Mouse (Mus musculus): Measurements from ENCODE around the gene Cln6.
"Not testable (repeated sequence)": the region's sequence is repeated elsewhere in the genome, so short reads cannot be mapped to it uniquely, and the experiment has no call there.

The Cln6 gene

DNA sequence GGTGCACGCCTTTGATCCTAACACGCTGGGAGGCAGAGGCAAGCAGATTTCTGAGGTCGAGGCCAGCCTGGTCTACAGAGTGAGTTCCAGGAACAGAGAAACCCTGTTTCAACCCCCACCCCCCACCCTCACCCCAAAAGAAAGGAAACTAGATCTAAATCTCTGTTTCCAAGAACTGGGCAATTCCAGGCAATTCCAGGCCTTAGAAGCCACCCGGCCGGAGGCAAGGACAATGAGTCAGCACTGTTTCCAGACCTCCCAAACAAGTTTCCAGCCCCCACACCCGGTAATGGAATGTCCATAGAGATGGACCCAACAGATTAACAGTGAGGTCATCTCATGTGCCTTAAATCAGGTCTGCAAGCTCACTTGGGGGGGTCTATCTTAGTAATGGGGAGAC, 8.7 kb upstream of the Cln6 start:
- DNase-seq: no peak

DNA sequence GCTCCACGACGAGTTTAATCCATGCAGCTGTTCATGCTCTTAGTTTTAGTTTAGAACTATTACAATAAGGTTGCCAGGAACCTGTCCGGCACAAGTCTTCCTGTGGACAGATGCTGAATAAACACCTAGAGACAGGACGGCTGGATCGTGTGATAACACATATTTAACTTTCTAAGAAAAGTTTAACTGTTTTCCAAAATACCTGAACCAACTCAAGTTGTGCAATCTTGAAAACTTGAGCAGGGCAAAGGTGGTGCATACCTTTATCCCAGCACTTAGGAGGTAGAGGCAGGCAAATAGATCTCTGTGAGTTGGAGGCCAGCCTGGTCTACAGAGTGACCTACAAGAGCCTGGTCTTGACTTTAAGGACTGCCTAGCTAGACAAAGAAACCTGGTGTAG, 3.7 kb upstream of the Cln6 start:
- no peak for DNase-seq

DNA sequence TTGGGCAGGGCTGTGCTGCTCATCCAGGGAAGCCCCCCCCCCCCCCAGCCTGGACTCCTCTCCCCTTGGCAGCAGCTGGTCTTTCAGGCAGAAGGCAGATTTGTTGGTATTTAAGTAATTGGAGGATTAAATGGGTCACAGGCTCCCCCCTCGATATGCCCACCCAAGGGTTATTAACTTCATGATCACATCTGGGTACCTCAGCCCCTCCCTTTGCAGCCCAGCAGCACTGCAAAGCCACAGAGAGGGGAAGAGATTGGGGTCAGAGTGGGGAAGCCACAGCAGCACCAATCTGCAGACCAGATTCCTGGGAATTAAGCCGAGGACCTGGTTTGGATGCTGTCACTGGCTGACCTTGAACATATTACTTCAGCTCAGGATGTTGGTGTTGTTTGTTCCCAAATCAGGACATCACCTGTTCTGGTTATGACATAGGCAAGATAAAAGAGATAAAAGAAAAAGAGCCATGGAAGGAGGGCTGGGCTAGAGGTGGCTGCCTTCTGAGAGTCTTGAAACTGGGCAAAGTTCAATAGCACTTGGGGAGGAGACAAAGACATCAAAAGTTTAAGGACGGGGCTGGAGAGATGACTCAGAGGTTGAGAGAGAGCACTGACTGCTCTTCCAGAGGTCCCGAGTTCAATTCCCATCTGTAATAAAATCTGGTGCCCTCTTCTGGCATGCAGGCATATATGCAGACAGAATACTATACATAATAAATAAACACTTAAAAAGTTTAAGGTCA, 2.7 kb upstream of the Cln6 start:
- DNase-seq: no peak

DNA sequence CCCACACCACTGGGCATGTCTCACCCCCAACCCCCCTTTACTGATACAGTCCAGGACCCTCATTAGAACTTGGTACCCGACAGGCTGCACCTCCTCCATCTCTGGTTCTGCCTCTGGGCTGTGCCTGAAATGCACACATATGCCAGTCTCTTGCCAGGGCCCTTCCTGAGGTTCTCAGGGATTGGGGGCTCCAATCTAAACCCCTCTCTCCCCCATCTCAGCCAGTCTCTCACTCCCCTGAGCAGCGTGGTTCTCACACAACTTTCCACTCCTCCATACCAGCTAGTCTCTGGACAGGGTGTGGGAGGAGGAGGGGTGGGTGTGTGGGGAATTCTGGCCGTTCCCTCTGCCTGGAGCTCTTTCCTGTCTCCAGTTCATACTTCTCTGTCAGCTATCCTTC, 974 bp upstream of the Cln6 start:
- no peak for DNase-seq

DNA sequence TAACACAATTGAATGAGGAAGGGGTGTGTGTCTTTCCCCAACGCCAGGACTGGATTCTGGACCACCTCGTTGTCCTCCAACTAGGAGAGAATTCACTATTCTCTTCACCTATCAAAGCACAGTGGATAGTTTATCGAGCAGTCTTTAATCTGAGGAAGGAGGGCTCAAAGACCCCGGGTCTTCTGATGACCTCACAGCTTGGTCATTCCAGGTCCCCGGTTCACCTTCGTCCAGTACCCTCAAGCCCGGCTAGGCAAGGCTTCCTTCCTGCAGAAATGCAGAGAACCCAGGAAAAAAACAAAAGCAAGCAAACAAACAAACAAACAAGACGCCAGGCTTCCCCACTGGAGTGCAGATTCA, 459 bp upstream of the Cln6 start:
- no peak for DNase-seq

DNA sequence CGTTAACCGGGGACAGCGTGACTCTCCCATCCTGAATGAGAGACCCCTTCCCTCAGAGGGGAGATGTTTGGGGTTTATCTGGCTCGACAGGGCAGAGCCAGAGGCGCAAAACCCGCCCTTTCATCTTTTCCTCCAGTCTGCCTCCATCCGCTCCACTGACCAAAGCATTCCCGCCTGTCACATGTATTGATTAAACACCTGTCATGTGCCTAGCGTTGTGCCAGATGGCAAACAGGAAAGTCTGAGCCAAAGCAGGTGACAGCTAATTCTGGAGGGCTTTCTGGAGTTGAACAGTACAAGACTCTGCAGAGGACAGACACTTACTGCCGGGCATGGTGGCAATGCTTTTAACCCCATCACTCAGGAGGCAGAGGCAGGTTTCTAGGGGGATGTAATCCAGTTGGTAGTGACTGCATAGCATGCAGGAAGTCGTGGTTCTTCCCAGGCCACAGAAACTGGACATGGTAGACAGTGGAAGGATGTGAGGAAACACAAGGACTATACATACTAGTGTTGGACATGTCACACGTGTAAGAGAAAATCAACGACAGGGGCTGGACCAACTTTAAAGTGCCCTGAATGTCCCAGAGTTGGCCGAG, 686 bp downstream of the Cln6 start:
- no peak for DNase-seq

DNA sequence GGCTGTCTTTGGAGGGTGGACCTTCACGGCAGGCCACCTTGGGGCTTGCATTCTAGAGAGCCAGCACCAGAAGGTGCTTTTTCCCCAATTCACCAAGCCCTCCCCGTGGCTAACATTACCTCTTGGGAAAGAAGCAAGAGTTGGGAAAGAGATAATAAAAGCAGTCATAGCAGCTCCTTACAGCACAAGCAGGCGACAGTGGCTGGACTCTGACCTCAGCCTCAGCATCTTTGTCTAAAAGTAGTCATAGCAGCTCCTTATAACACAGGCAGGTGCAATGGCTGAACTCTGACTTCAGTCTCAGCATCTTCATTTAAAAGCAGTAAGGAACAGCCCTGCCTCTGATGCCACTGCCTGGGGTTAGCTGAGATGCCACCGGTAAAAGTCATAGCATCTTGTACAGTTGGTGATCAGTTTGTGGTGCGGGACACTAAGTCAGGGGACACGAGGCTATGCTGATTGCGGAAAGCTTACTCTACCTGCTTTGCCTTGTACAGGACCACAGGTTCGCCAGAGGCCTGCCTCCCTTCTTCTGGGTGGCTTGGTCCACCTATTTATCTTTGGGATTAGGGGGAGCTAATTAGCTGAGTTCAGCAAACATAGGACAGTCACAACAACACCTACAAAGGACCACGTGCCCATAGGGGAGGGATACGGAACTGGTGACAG, 4.9 kb downstream of the Cln6 start:
- DNase-seq: no peak

DNA sequence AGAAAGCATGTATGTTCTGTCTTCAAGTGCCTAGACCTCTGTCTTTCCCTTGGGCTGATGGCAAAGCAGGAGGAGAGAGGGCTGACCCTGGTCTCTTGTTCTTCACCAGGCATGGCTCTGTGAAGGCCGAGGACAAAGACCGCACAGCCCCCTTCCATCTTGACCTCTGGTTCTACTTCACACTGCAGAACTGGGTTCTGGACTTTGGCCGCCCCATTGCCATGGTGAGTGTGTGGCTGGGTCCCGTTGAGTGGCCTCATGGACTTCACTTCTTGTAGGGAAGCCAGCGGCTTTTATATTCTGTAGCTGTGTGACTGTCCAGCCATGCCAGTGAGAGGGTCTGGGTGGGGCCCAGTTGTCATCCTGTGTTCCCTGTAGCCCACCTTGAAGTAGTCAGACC, 5.9 kb downstream of the Cln6 start:
- DNase-seq: no peak

DNA sequence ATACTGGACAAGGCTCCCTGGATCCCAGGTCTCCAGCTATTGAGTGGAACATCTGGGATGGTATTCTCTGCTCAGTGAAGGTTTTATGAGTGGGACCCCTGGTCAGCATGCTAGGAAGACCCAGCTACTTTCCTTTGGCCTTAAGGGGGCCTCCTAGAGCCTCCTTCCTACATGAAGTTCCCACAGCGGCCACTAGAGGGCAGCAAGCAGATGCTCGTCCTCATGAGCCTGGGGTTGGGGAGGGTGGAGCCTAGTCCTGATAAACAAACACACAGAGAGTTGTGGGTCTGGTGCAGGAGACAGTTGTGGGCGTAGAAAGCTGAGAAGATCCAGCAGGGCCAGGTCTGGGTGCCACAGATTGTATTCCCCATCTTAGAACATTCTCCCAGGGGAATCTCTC, 9.1 kb downstream of the Cln6 start:
- DNase-seq: peak; percentile 73

DNA sequence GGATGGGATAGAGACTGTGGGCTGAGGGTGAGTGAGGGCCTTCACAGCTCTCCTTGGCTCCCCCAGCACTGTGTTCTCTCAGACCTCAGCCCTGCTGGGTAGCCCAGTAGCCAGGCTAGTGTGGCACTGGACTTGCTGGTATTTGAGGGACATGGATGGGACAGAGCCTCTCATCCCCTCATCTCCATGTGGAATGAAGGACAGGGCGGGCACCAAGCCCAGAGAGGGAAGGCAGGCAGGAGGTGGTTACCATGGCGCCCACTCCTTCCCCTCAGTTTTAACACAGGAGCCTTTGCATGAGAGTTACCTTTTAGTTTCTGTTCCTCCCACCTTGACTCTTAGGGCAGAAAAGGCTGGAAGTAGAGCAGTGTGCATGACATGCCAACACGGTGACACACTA, 10.1 kb downstream of the Cln6 start:
- no peak for DNase-seq

DNA sequence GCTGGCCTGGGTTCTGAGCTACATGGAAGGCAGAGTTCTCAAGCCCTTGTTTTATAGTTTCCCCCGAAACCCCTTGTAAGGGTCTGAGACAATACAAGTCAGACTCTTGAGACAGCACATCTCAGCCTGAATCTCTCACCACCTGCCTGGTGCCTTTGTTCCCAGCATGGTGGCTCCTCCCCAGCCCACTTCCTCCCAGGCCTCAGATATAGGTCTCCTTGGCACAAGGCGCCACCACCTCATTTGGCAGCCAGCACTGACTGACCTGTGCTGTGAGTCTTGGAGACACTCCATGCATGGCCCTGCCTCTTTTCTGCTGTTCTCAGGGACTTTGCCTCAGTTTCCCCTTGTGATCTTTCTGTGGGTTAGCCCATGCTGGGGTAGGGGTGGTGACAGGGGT, 13.0 kb downstream of the Cln6 start:
- DNase-seq: no peak

DNA sequence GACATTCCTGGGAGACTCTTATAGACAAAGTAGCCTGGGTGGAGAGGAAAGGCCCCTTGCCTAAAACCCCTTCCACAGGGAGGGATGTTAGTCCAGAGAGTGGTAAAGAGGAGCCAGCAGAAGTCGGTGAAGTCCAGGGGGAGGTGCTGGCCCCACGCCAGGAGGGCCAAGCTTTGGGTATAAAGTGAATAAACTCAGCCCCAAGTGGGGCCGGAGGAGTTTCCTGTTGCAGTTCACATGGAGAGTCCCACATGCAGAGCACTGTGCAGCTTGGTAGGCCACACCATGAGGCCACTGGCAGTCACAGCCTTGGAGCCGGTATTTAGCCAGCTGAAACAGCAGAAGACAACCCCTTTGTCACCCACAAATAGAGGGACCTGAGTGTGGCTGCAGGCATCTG, 15.9 kb downstream of the Cln6 start:
- no peak for DNase-seq

DNA sequence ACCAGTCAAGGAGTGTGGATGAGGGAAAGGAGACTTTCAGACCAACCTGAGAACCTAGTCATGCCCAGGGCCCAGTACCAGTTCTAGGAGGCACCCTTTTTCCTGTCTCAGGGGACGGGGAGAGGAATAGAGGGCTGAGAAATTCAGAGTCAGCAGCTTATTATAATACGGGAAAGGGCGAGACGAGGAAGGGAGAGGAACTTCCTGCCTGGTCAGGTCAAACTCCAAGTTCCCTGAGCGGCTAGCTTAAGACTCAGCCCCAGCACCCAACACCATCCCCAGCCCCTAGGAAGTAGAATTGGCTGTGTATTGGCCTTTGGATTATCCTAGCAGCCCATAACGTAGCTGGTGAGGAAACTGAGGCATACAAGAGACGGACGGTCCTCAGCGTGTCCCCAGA, 18.6 kb downstream of the Cln6 start:
- no peak for DNase-seq

DNA sequence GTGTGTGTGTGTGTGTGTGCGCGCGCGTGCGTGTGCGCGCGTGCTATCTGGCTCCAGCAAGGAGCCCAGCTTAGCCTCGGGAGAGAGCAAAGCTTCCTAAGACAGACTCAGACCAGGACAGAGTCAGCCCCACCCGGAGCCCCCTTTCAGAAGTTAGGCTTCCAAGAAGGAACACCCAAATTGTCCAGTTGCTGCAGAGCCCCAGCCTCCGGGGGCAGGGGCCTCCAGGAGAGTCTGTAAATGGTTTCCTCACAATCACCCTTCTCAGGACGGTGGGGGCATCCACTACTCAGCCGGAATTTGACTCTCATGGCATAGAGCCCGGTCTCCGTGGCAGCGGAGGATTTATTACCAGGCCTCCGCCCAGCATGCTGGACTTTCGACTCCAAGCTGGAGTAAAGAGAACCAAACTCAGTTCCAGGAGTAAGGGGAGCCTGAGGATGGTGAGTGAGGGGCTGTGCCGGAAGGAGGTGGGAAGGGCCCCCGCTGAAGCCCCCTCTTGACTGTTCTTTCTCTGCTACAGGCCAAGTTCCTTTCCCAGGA, 19.2 kb downstream of the Cln6 start, which contains the start of gene Calml4:
TSS of gene Calml4 (plus strand) at position 362 of the 543 bp plus-strand sequence.
- no peak for DNase-seq

DNA sequence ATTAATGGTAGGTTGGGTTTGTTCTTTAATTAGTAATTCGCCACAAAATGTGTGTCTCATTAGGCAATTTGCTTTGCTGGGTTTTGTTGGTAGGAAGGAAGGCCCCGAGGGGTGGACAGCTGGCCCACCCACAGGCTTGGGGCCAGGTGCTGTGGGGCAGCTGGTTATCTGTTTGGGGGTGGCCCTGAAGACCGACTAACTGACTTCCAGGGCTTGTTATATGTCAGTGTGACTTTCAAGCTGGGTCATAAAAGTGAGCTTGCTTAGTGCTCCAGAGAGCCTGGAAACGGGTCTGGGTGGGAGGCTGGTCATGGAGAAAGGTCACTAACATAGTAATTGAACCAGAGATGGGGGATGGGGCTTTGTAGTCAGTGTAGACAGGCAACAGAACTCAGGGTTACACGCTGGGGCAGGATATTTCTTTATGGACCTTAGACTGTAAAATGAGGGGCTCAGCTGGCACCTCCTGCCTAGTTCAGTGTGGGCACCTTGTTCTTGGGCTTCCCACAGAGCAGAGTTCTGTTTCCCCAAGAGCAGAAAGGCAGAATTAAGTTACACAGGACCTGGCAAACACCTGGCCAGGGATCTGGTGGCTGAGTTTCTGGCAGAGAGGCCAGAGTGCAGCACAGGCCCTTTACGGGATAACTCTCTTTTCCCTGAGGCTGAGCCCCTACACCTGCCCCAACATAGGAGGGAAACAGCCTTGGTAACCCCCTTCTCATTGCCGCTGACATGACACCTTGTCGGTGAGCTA, 19.9 kb downstream of the Cln6 start:
- DNase-seq: no peak

DNA sequence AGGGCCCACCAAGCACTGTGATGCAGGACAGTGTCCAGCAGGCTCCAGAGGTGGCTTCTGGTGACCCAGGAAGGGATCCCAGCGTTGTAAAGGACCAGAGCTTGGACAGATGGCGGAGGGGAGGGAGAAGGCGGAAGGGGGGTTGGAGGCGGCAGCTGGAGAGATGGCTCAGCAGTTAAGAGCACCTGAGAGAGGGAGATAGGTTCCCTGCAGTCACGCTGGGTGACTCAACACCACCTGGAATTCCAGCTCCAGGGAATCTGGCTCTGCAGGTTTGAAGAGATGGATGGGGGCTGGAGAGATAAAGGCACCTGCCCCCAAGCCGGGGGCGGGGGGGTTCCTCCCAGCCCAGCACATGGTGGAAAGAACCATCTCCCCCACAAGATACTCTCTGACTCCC, 21.5 kb downstream of the Cln6 start:
- DNase-seq: not testable (repeated sequence)

DNA sequence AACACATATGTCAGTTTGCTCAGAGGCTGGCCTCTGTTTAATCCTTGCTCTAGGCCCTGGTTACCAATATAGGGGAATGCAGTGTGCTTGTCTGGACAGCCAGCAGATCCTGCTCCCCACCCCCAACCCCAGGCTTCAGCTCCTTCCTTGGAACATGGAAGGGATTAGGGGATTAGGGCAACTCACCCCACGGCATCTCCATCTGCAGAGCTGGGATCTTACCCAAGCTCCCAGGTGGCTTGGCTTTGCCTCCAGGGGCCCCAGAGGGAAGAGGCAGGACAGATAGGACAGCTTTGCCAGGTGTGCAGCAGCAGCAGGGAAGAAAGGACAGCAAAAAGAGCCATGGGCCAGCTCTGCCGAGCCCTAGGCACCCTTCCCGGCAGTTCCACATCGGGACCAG, 22.3 kb downstream of the Cln6 start:
- DNase-seq: no peak

DNA sequence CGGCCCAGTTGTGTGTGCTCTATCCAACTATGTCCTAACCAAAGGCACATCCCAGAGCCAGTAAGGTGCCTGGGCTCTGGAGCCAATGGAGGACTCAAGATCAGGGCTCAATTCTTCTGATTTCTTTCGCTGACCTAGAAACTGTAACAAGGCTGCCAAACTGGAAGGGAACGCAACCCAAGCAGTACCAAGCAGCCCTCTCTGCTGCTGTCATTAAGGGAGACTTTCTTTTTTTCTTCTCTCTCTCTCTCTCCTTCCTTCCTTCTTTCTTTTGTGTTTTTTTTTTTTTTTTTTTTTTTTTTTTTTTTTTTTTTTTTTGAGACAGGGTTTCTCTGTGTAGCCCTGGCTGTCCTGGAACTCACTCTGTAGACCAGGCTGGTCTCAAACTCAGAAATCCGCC, 30.7 kb downstream of the Cln6 start:
- not testable (repeated sequence) for DNase-seq

DNA sequence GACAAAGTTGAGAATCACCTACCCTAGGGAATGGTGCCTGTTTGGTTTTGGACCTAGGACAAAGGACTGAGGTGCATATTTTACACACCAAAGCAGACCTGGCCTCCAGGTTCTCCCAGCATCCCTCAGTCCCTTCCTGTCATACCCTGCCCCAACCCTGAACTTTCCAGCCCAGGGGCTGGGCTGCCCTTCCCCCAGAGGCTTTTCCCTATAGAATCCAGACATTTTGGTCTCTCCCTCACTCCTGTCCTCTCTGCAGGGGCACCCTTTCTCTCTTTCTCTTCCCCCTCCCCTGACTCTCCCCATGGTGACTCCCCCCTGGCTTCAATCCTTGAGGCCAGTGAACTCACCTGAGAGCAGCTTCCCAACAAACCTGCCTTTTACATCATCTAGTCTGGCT, 32.1 kb downstream of the Cln6 start:
- DNase-seq: no peak

DNA sequence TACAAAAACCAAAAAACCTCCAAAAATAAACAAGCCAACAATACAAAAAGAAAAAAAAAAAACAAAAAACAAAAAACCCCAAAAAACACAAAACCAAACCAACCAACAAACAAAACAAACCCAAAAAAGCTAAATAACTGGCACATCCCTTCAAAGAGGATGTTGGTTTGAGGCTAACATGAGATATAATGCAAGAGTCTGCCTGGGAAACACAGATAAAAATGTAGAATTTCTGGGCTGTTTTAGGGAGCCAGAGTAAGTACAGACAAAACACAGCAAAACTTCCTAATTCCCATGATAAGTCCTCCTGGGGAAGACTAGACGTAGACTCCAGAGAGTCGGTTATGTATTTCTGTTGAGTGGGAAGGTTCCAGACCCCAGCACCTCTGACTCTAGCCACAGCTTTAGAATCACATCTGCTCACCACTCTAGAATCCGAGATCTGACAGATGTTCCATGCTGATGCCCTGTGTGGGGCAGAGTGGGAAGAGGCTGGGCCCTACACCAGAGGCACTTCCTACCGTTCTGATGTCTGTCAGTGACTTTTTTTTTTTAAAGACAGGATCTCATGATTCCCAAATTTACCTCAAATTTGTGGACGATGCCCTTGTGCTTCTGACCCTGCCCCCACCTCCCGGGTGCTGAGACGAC, 38.5 kb downstream of the Cln6 start:
- DNase-seq: no peak

DNA sequence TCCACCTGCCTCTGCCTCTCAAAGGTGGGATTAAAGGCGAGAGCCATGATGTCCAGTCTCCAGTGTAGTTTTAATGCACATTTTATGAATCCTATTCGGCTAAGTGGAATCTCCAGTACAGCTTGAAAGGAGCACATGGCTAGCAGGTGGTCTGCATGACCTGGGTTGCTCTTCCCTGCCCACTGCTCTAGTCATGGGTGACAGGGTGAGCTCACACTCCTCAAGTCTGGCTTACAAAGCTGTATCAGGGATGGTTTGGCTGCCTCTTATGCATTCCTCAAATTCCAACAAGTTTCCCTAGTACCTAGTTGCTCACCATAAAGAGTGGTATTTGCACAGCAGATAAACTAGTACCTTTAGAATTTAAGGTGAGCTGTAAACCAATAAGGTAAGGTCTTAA, 39.2 kb downstream of the Cln6 start:
- DNase-seq: no peak

DNA sequence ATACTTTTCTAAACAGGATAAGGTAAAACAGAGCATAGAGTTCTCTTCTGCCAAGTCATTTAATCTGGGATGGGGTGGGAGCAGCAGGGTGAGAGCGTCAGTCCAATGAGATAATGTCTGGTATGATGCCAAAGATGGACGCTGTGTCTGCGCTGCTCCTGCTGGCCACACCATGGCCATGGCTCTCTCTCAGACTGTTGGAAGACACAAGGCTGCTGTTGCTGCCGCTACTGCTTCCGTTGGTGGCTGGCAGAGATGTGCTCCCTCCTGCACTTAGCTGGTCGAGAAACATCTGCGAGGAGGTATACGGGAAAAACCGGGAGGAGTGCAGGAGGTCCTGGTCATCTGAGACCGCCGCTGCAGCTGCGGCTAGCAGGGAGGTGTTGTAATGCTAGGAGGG, 43.3 kb downstream of the Cln6 start:
- no peak for DNase-seq

DNA sequence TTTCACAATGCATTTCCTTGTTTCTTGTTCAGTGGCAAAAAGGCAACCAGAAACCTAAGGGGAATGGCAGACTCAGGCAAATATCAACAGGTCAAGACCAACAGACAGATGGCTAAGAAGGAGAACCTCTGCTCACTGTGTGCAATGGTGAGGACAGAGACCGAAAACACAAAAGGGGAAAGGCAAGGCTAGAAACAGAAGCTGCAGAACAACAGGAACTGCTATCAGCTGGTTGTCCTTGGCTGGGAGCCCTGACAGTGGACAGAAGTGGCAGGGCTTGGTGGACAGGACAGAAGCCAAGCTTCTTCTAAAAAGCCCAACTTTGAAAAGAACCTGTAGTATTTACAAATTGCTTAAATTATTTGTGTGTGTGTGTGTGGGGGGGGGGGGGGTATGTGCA, 55.9 kb downstream of the Cln6 start:
- DNase-seq: no peak
